ENCODE assay signal across 9 mouse cellular contexts in genomic region chr4:139233146-139233495, GRCm38 (mm10). TPM values are rescaled to one million over a fixed set of nuclear protein-coding genes. Genes with fewer than 3 reads are reported as not detected.
DNase-seq lines count a peak whose midpoint lies in the region; ATAC-seq and TF ChIP-seq lines count a peak whose summit lies in the region.
"Had no signal": no experiment of that assay in that cellular context is flagged by ENCODE, and none has a peak within 500 bp of the region (broad histone marks: within the 10 kb centered on the region; RNA-seq: fewer than 3 reads in every experiment).

No protein-coding gene starts in this region.

- H3K27ac ChIP-seq in forebrain, embryonic 13.5 days, result no peak overlapping the region
- H3K27ac ChIP-seq: neural tube, embryonic 12.5 days had no signal

- peak overlapping the region; percentile 49 for H3K4me3 ChIP-seq in E14TG2a.4 (replicated peaks; ENCODE audit: low read length)
- no peak overlapping the region for H3K4me3 ChIP-seq in forebrain, embryonic 13.5 days
- H3K4me3 ChIP-seq: embryonic facial prominence, embryonic 13.5 days; neural tube, embryonic 12.5 days had no signal

- 91% methylated on average over 7 of the region's 7 CpGs for WGBS in forebrain, embryonic 13.5 days

- H3K36me3 ChIP-seq in E14TG2a.4 (ENCODE audit: insufficient read depth, low read length), result peaks cover 79% of the 10 kb centered on the region
- H3K36me3 ChIP-seq in forebrain, embryonic 13.5 days (ENCODE audit: poor library complexity, severe bottlenecking), result no peaks in the 10 kb centered on the region

- no peak for ATAC-seq in forebrain, embryonic 13.5 days

- H3K9ac ChIP-seq in forebrain, embryonic 13.5 days, result no peak overlapping the region
- H3K9ac ChIP-seq: embryonic facial prominence, embryonic 13.5 days; neural tube, embryonic 12.5 days had no signal

- no peak; the same call in 1 of the 2 replicates for TF ChIP-seq CTCF in E14TG2a.4 (conservative IDR thresholded peaks at IDR 0.05; ENCODE audit: low read length)

- peaks cover 95% of the 10 kb centered on the region for H3K4me1 ChIP-seq in E14TG2a.4 (replicated peaks; ENCODE audit: low read depth, low read length)
- H3K4me1 ChIP-seq in forebrain, embryonic 13.5 days, result peaks cover 24% of the 10 kb centered on the region

- H3K9me3 ChIP-seq in E14TG2a.4 (ENCODE audit: low read length), result no peaks in the 10 kb centered on the region
- H3K9me3 ChIP-seq in forebrain, embryonic 13.5 days (replicated peaks), result no peaks in the 10 kb centered on the region
- H3K9me3 ChIP-seq: embryonic facial prominence, embryonic 13.5 days; neural tube, embryonic 12.5 days had no signal

- DNase-seq in kidney, adult 8-10 months, result peak; percentile 61 to 66
- no peak for DNase-seq in kidney, postnatal 4 days
- DNase-seq in R1 (ENCODE audit: low read depth, low spot score), result peak; percentile 15
- peak; percentile 57 to 61 for DNase-seq in kidney, postnatal 36 days
- no peak for DNase-seq in thymus, adult 18-20 months

- H3K4me2 ChIP-seq in forebrain, embryonic 13.5 days, result no peak overlapping the region
- H3K4me2 ChIP-seq: embryonic facial prominence, embryonic 13.5 days; neural tube, embryonic 12.5 days had no signal

- no peaks in the 10 kb centered on the region for H3K27me3 ChIP-seq in E14TG2a.4 (ENCODE audit: insufficient read depth, low read length)
- H3K27me3 ChIP-seq in forebrain, embryonic 13.5 days, result no peaks in the 10 kb centered on the region
- H3K27me3 ChIP-seq: embryonic facial prominence, embryonic 13.5 days; neural tube, embryonic 12.5 days had no signal

RNA-seq across cellular contexts. Expression of gene Capzb, which starts 40.4 kb away (rescaled TPM):
- polyA plus RNA-seq in forebrain, embryonic 13.5 days (2015; fragmentation: Nextera tagmentation; extraction: Ambion mirVana), result 309 TPM in 2 replicates

Comparison
In these comparisons a context has a peak if more than half of its experiments do, and no peak if none do; other contexts are left out.
1. DNase-seq: peak in kidney, adult 8-10 months (2 of 2), R1 (single experiment) and kidney, postnatal 36 days (2 of 2); none in kidney, postnatal 4 days (0 of 2) and thymus, adult 18-20 months (0 of 2).